Mouse (Mus musculus) liver, embryonic 15.5 days (tissue): ENCODE results near the gene Gtf3a. TPM values are rescaled to one million over a fixed set of nuclear protein-coding genes. Genes with fewer than 3 reads are reported as not detected.

Source experiments
- ATAC-seq: fragments of 200-750 bp; cut with Nextera tagmentation; 2 replicates; pipeline ENCODE4 v1.8.0; 2017; ENCODE audit warnings: moderate number of reproducible peaks, mild to moderate bottlenecking, moderate library complexity; ENCODE audit not compliant: insufficient read depth
- H3K27ac ChIP-seq: fragments of 300-500 bp; sonication (generic); replicated peaks from 2 replicates; pipeline ENCODE4 v1.5.1; 2015; ENCODE audit warnings: mild to moderate bottlenecking, inconsistent platforms
- H3K27me3 ChIP-seq: fragments of 300-500 bp; sonication (generic); 2 replicates; pipeline ENCODE4 v1.6.1; 2015; ENCODE audit warnings: mild to moderate bottlenecking, inconsistent platforms
- H3K36me3 ChIP-seq: fragments of 300-500 bp; sonication (generic); replicated peaks from 2 replicates; pipeline ENCODE4 v1.6.1; 2015; ENCODE audit warnings: moderate library complexity, mild to moderate bottlenecking, inconsistent platforms
- H3K4me1 ChIP-seq: fragments of 300-500 bp; sonication (generic); replicated peaks from 2 replicates; pipeline ENCODE4 v1.6.1; 2015; ENCODE audit warnings: inconsistent platforms
- H3K4me2 ChIP-seq: fragments of 300-500 bp; sonication (generic); 2 replicates; pipeline ENCODE4 v1.6.1; 2015; ENCODE audit warnings: moderate library complexity, mild to moderate bottlenecking, inconsistent platforms
- H3K4me3 ChIP-seq: fragments of 300-500 bp; sonication (generic); replicated peaks from 2 replicates; pipeline ENCODE4 v1.5.1; 2015; ENCODE audit warnings: mild to moderate bottlenecking, inconsistent platforms
- H3K9ac ChIP-seq: fragments of 300-500 bp; sonication (generic); 2 replicates; pipeline ENCODE4 v1.6.1; 2015; ENCODE audit warnings: moderate library complexity, mild to moderate bottlenecking, inconsistent platforms
- H3K9me3 ChIP-seq: fragments of 300-500 bp; sonication (generic); replicated peaks from 2 replicates; pipeline ENCODE4 v1.6.1; 2016; ENCODE audit warnings: inconsistent platforms
- WGBS: fragments of 180-500 bp; shearing (Covaris S2); methylation state at CpG from one replicate; pipeline ENCODE4 v1.1.7; 2015; ENCODE audit warnings: mixed read lengths; ENCODE audit not compliant: insufficient replicate concordance; 5-methylcytosine and 5-hydroxymethylcytosine counted together
- polyA plus RNA-seq: library from polyadenylated mRNA; unstranded; fragments of >200 nt; fragmentation: Nextera tagmentation; extraction: Ambion mirVana; gene quantifications from 2 replicates; pipeline ENCODE4 v1.2.1, GENCODE M21; 2015

The Gtf3a gene
- polyA plus RNA-seq, 1 experiment from 2014 or later = 47.4 TPM

- no peak for ATAC-seq
- no peaks in the 10 kb centered on the region for H3K4me1 ChIP-seq
- H3K4me3 ChIP-seq = no peak overlapping the region
- 56% methylated on average over 21 of the region's 21 CpGs for WGBS
- H3K27ac ChIP-seq = no peak overlapping the region
- H3K36me3 ChIP-seq = no peaks in the 10 kb centered on the region
- H3K9ac ChIP-seq = no peak overlapping the region
- H3K27me3 ChIP-seq = peaks cover 21% of the 10 kb centered on the region
- no peaks in the 10 kb centered on the region for H3K9me3 ChIP-seq
- no peak overlapping the region for H3K4me2 ChIP-seq
Measured at GRCm38 (mm10) chr5:146985725-146986433, 37.4 kb downstream of the Gtf3a start.

DNA sequence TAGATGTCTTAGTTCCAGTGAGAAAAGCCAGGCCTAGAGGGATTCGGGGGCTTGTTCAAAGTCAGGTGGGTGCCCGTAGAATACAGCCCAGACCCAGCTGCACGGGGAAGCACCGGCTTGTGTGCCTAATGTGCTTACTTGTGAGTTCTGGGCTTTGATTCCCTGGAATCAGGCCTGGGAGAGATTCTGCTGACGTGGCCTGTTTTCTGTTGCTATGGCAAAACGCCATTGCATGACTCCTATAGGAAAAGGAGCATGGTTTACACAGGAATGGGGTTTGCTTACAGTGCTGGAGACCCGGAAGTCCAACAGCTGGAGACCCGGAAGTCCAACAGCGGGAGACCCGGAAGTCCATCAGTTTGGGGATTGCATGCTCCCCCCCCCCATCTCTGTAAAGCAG, 39.1 kb downstream of the Gtf3a start:
- H3K9me3 ChIP-seq = no peaks in the 10 kb centered on the region
- H3K27me3 ChIP-seq = peaks cover 21% of the 10 kb centered on the region
- no peaks in the 10 kb centered on the region for H3K36me3 ChIP-seq
- H3K4me3 ChIP-seq = no peak overlapping the region
- no peak for ATAC-seq
- no peak overlapping the region for H3K27ac ChIP-seq
- no peaks in the 10 kb centered on the region for H3K4me1 ChIP-seq
- no peak overlapping the region for H3K4me2 ChIP-seq
- 73% methylated on average over 10 of the region's 10 CpGs for WGBS
- H3K9ac ChIP-seq = no peak overlapping the region

DNA sequence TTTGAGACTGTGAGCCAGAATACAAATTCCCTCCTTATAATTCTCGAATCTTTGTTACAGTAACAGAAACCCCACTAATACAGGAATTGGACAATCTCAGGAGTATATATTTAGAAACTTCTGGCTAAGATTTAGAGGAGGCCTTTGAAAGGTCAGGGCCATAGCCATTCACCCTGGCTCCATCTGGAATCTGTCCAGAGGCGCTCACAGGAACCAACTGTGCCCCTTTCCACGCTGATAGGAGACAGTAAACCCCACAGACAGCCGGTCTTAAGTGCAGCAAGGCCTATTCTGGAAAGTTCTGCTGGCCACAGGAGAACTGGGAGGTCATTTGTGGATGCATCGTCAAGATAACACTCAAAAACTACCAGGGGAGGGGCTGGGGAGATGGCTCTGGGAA, 40.6 kb downstream of the Gtf3a start:
- no peaks in the 10 kb centered on the region for H3K4me1 ChIP-seq
- 42% methylated on average over 5 of the region's 5 CpGs for WGBS
- no peak overlapping the region for H3K9ac ChIP-seq
- H3K9me3 ChIP-seq = no peaks in the 10 kb centered on the region
- H3K36me3 ChIP-seq = no peaks in the 10 kb centered on the region
- ATAC-seq = no peak
- H3K4me3 ChIP-seq = no peak overlapping the region
- H3K4me2 ChIP-seq = no peak overlapping the region
- H3K27ac ChIP-seq = no peak overlapping the region
- peaks cover 21% of the 10 kb centered on the region for H3K27me3 ChIP-seq

DNA sequence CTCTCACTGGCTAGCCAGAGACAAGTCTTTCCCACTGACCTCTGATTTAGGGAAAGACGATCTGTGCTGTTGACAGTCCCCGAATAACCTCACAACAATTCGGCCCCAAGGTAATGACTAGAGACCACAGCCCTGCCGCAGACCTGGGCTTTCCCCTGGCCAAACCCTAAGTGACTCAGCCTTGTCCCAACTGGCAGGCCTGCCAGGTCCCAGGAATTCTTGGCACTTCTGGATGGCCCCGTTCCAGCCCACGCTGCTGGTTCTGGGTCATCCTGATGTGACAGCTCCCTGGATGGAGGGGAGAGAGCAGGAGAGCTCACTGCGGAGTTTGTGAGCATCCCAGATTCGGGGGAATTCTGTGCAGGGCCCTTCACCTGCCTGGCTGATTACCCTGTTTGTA, 45.1 kb downstream of the Gtf3a start:
- Histone ChIP-seq H3K36me3 (no peaks in the 10 kb centered on the region), H3K9me3 (no peaks in the 10 kb centered on the region), H3K4me3 (no peak overlapping the region), H3K4me1 (no peaks in the 10 kb centered on the region), H3K9ac (no peak overlapping the region), H3K27me3 (no peaks in the 10 kb centered on the region), H3K27ac (no peak overlapping the region), H3K4me2 (no peak overlapping the region)
- WGBS = 66% methylated on average over 8 of the region's 8 CpGs
- no peak for ATAC-seq

- H3K4me1 ChIP-seq = no peaks in the 10 kb centered on the region
- H3K27me3 ChIP-seq = no peaks in the 10 kb centered on the region
- H3K36me3 ChIP-seq = no peaks in the 10 kb centered on the region
- WGBS = 34% methylated on average over 6 of the region's 6 CpGs
- H3K9me3 ChIP-seq = no peaks in the 10 kb centered on the region
- no peak overlapping the region for H3K27ac ChIP-seq
- H3K4me2 ChIP-seq = no peak overlapping the region
- no peak overlapping the region for H3K4me3 ChIP-seq
- ATAC-seq = no peak
- H3K9ac ChIP-seq = no peak overlapping the region
Measured at GRCm38 (mm10) chr5:146994973-146995372, 46.5 kb downstream of the Gtf3a start.

DNA sequence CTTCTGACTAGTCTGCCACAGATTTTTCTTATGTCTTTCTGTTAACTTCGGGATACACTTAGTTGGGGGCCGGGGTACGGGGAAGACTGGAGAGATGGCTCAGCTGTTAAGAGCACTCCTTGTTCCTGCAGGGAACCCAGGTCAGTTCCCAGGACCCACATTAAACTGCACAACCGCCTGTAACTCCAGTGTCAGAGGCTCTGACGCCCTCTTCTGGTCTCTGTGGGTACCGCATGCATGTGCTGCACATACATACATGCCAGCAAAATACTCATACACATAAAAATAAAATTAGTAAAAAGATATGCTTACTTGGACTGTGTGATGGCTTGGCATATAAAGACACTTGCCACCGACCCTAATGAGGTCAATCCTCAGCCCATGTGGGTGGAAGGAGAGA, 48.4 kb downstream of the Gtf3a start:
- Histone ChIP-seq H3K4me1 (no peaks in the 10 kb centered on the region), H3K4me2 (no peak overlapping the region), H3K4me3 (no peak overlapping the region), H3K36me3 (no peaks in the 10 kb centered on the region), H3K9me3 (no peaks in the 10 kb centered on the region), H3K27me3 (no peaks in the 10 kb centered on the region), H3K9ac (no peak overlapping the region), H3K27ac (no peak overlapping the region)
- ATAC-seq = no peak
- WGBS = 70% methylated on average over 7 of the region's 7 CpGs

DNA sequence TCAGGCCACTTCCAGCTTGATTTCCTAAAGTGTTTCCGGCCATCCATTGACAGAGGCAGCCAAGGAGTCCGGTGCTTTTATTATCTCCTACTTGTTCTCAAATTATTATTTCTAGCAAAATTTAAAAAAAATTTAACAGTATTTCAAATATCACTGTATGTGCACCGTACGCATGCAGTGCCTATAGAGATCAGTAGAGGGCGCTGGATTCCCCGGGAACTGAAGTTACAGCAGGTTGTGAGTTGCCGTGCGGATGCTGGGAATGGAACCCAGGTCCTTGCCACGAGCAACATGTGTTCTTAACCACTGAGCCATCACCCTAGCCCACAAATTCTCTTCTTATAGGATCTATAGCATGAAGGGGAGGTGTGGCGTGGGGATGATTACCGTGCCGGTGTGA, 50.3 kb downstream of the Gtf3a start:
- Histone ChIP-seq H3K9ac (no peak overlapping the region), H3K27me3 (no peaks in the 10 kb centered on the region), H3K4me3 (no peak overlapping the region), H3K4me1 (no peaks in the 10 kb centered on the region), H3K27ac (no peak overlapping the region), H3K36me3 (no peaks in the 10 kb centered on the region), H3K4me2 (no peak overlapping the region), H3K9me3 (no peaks in the 10 kb centered on the region)
- no peak for ATAC-seq
- WGBS = 79% methylated on average over 12 of the region's 12 CpGs

DNA sequence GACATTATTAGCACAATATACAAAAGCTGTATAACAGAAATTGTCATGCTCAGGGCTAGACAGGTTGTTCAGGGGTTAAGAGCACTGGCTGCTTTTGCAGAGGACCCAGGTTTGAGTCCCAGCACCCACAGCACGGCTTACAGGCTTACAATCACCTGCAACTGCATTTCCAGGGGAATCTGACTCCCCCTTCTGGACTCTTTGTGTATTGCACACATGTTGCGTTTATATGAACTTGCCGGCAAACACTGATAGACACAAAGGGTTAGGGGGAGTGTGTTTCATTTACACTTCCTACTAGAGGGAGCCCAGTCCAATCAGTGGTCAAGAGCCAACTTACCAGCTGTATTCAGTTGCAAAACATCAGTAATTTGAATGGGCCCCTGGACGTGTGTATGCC, 52.9 kb downstream of the Gtf3a start:
- Histone ChIP-seq H3K9ac (no peak overlapping the region), H3K4me3 (no peak overlapping the region), H3K9me3 (no peaks in the 10 kb centered on the region), H3K4me2 (no peak overlapping the region), H3K4me1 (no peaks in the 10 kb centered on the region), H3K27ac (no peak overlapping the region), H3K36me3 (no peaks in the 10 kb centered on the region), H3K27me3 (no peaks in the 10 kb centered on the region)
- ATAC-seq = no peak
- 69% methylated on average over 4 of the region's 4 CpGs for WGBS

DNA sequence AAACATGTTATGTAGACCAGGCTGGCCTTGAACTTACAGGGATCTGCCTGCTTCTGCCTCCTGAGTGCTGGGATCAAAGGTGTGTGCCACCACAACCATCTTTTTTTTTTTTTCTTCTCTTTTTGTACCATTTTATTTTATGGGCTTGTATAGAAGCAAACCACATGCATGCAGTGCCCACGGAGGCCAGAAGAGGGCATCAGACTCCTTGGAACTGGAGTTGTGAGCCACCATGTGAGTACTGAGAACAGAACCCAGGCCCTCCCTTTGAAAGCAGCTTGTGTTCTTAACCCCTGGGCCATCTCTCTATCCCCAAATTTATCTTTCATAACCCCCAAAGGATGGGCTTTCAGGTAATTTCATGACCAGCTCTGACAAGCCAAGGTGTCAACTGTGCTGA, 54.8 kb downstream of the Gtf3a start:
- no peak overlapping the region for H3K4me2 ChIP-seq
- H3K27me3 ChIP-seq = no peaks in the 10 kb centered on the region
- H3K9me3 ChIP-seq = no peaks in the 10 kb centered on the region
- no peak overlapping the region for H3K4me3 ChIP-seq
- H3K4me1 ChIP-seq = no peaks in the 10 kb centered on the region
- H3K36me3 ChIP-seq = no peaks in the 10 kb centered on the region
- ATAC-seq = no peak
- H3K27ac ChIP-seq = no peak overlapping the region
- H3K9ac ChIP-seq = no peak overlapping the region
- 48% methylated on average over 1 of the region's 1 CpGs for WGBS

Other genes starting within 250 kb of the Gtf3a start
- gene Usp12, start 153.7 kb upstream of the Gtf3a start, polyA plus RNA-seq = 7.5 and 7.6 TPM in 2 replicates
- gene Rpl21, start 115.8 kb upstream of the Gtf3a start, polyA plus RNA-seq = 224 and 276 TPM in 2 replicates
- gene Rasl11a, start 103.6 kb upstream of the Gtf3a start, polyA plus RNA-seq = 1.8 and 2.1 TPM in 2 replicates
- 9.4 and 11.6 TPM in 2 replicates for gene Mtif3, start 15.1 kb downstream of the Gtf3a start, polyA plus RNA-seq
- 4.7 and 4.9 TPM in 2 replicates for gene Lnx2, start 127.9 kb downstream of the Gtf3a start, polyA plus RNA-seq
- 62.4 and 68.0 TPM in 2 replicates for gene Polr1d, start 128.4 kb downstream of the Gtf3a start, polyA plus RNA-seq
- gene Gsx1, start 240.0 kb downstream of the Gtf3a start, polyA plus RNA-seq = not detected in 2 replicates